14 mouse cellular contexts compared by ENCODE assay signal in genomic region chr16:91970461-91970860, GRCm38 (mm10).
DNase-seq lines count a peak whose midpoint lies in the region; ATAC-seq and TF ChIP-seq lines count a peak whose summit lies in the region.
"Had no signal": no experiment of that assay in that cellular context is flagged by ENCODE, and none has a peak within 500 bp of the region (broad histone marks: within the 10 kb centered on the region; RNA-seq: fewer than 3 reads in every experiment).

No protein-coding gene starts in this region.

- peaks cover 18% of the 10 kb centered on the region for H3K4me1 ChIP-seq in kidney, embryonic 15.5 days
- H3K4me1 ChIP-seq in embryonic fibroblast, embryonic 13.5 days (ENCODE audit: control insufficient read depth, insufficient read depth, low read length) = peaks cover 17% of the 10 kb centered on the region
- peaks cover 21% of the 10 kb centered on the region for H3K4me1 ChIP-seq in heart, embryonic 13.5 days

- no peak overlapping the region for H3K9ac ChIP-seq in kidney, embryonic 15.5 days
- no peak overlapping the region for H3K9ac ChIP-seq in heart, embryonic 13.5 days
- H3K9ac ChIP-seq: intestine, embryonic 15.5 days; limb, embryonic 13.5 days had no signal

- H3K9me3 ChIP-seq in kidney, embryonic 15.5 days (replicated peaks) = no peaks in the 10 kb centered on the region
- H3K9me3 ChIP-seq in heart, embryonic 13.5 days = no peaks in the 10 kb centered on the region
- H3K9me3 ChIP-seq: intestine, embryonic 15.5 days; limb, embryonic 13.5 days had no signal

- H3K4me2 ChIP-seq in kidney, embryonic 15.5 days = no peak overlapping the region
- peak overlapping the region; percentile 1; the same call in 1 of the 2 replicates for H3K4me2 ChIP-seq in heart, embryonic 13.5 days
- H3K4me2 ChIP-seq: intestine, embryonic 15.5 days; limb, embryonic 13.5 days; midbrain, embryonic 11.5 days had no signal

- no peak for ATAC-seq in kidney, embryonic 15.5 days (replicated peaks; ENCODE audit: low FRiP score)
- no peak for ATAC-seq in heart, embryonic 13.5 days (ENCODE audit: extremely low read depth, insufficient number of reproducible peaks, low FRiP score, low TSS enrichment)

- no peak overlapping the region for H3K4me3 ChIP-seq in kidney, embryonic 15.5 days (replicated peaks)
- H3K4me3 ChIP-seq in embryonic fibroblast, embryonic 13.5 days (ENCODE audit: insufficient read depth, low read length) = no peak overlapping the region
- no peak overlapping the region for H3K4me3 ChIP-seq in heart, embryonic 13.5 days
- H3K4me3 ChIP-seq: intestine, embryonic 15.5 days; limb, embryonic 13.5 days had no signal

- no peaks in the 10 kb centered on the region for H3K27me3 ChIP-seq in kidney, embryonic 15.5 days
- no peaks in the 10 kb centered on the region for H3K27me3 ChIP-seq in heart, embryonic 13.5 days (replicated peaks)
- H3K27me3 ChIP-seq: intestine, embryonic 15.5 days; limb, embryonic 13.5 days; Patski had no signal

- WGBS in kidney, embryonic 15.5 days = 86% methylated on average over 4 of the region's 4 CpGs
- 44% methylated on average over 4 of the region's 4 CpGs for WGBS in heart, embryonic 13.5 days

- peak overlapping the region; percentile 85 for H3K27ac ChIP-seq in kidney, embryonic 15.5 days
- peak overlapping the region; percentile 80 for H3K27ac ChIP-seq in embryonic fibroblast, embryonic 13.5 days (ENCODE audit: insufficient read depth, low read length)
- peak overlapping the region; percentile 81 for H3K27ac ChIP-seq in heart, embryonic 13.5 days (replicated peaks)
- H3K27ac ChIP-seq: intestine, embryonic 15.5 days; limb, embryonic 13.5 days had no signal

- H3K36me3 ChIP-seq in kidney, embryonic 15.5 days = no peaks in the 10 kb centered on the region
- no peaks in the 10 kb centered on the region for H3K36me3 ChIP-seq in heart, embryonic 13.5 days
- H3K36me3 ChIP-seq: intestine, embryonic 15.5 days; limb, embryonic 13.5 days had no signal

- TF ChIP-seq POLR2A in embryonic fibroblast, embryonic 13.5 days (IDR thresholded peaks at IDR 0.05; ENCODE audit: low read depth, low read length) = no peak

- DNase-seq in kidney, adult 8-10 months = no peak
- peak; percentile 82 for DNase-seq in lung, postnatal 10 days
- no peak for DNase-seq in layer of hippocampus, adult 9-11 months
- DNase-seq in adrenal gland, postnatal 14 days = no peak
- no peak for DNase-seq in thymus, postnatal 25 days
- DNase-seq: adrenal gland, adult 8-10 months; thymus, postnatal 14 days had no signal

- no peak for TF ChIP-seq CTCF in embryonic fibroblast, embryonic 13.5 days (IDR thresholded peaks at IDR 0.05; ENCODE audit: borderline replicate concordance, insufficient read depth, low read length)
